Mouse (Mus musculus) midbrain, embryonic 11.5 days (tissue): ENCODE measurements around the gene Rbm26. TPM values are rescaled to one million over a fixed set of nuclear protein-coding genes. Genes with fewer than 3 reads are reported as not detected.
A peak's percentile ranks its signal among the peaks of the same experiment; 100 is the strongest.

Source experiments
- ATAC-seq: fragments of 200-750 bp; cut with Nextera tagmentation; 2 replicates; pipeline ENCODE4 v1.8.0; 2017; ENCODE audit warnings: moderate TSS enrichment, moderate library complexity; ENCODE audit not compliant: low FRiP score
- DNase-seq: peaks from one replicate; pipeline ENCODE4 v3.0.0; 2015; ENCODE audit warnings: low spot score; ENCODE audit errors: missing footprints
- H3K27ac ChIP-seq: fragments of 300-500 bp; sonication (generic); 2 replicates; pipeline ENCODE4 v1.5.1; 2014; ENCODE audit warnings: low read depth, low read length
- H3K27me3 ChIP-seq: fragments of 300-500 bp; sonication (generic); 2 replicates; pipeline ENCODE4 v1.6.1; 2014; ENCODE audit warnings: mild to moderate bottlenecking, low read length, moderate library complexity, mixed read lengths; ENCODE audit not compliant: control insufficient read depth, insufficient read depth
- H3K36me3 ChIP-seq: fragments of 300-500 bp; sonication (generic); 2 replicates; pipeline ENCODE4 v1.6.1; 2014; ENCODE audit warnings: mild to moderate bottlenecking, low read length, moderate library complexity, mixed read lengths; ENCODE audit not compliant: control insufficient read depth, insufficient read depth
- H3K4me1 ChIP-seq: fragments of 300-500 bp; sonication (generic); 2 replicates; pipeline ENCODE4 v1.6.1; 2014; ENCODE audit warnings: low read length; ENCODE audit not compliant: control insufficient read depth, insufficient read depth
- H3K4me2 ChIP-seq: fragments of 300-500 bp; sonication (generic); 2 replicates; pipeline ENCODE4 v1.6.1; 2014; ENCODE audit warnings: mild to moderate bottlenecking, moderate library complexity
- H3K4me3 ChIP-seq: fragments of 300-500 bp; sonication (generic); 2 replicates; pipeline ENCODE4 v1.5.1; 2014; ENCODE audit warnings: low read depth, low read length
- H3K9ac ChIP-seq: fragments of 300-500 bp; sonication (generic); 2 replicates; pipeline ENCODE4 v1.6.1; 2014; ENCODE audit warnings: low read length
- H3K9me3 ChIP-seq: fragments of 300-500 bp; sonication (generic); 2 replicates; pipeline ENCODE4 v1.6.1; 2016; ENCODE audit warnings: low read length; ENCODE audit not compliant: control insufficient read depth
- WGBS: fragments of 180-500 bp; shearing (Covaris S2); extraction: QIAGEN DNeasy Blood & Tissue Kit; methylation state at CpG from one replicate; pipeline ENCODE4 v1.1.7; 2014; 5-methylcytosine and 5-hydroxymethylcytosine counted together
- polyA plus RNA-seq: library from polyadenylated mRNA; unstranded; fragments of >200 nt; fragmentation: Nextera tagmentation; extraction: Ambion mirVana; gene quantifications from 2 replicates; pipeline ENCODE4 v1.2.1, GENCODE M21; 2014

Gene Rbm26
- polyA plus RNA-seq, 1 experiment from 2014 or later, result 38.5 TPM

GRCm38 (mm10) chr14:105074376-105074775 lies 102.8 kb downstream of the Rbm26 start:
- Histone ChIP-seq H3K27ac (no peak overlapping the region), H3K4me2 (no peak overlapping the region), H3K9ac (no peak overlapping the region), H3K27me3 (no peaks in the 10 kb centered on the region), H3K36me3 (no peaks in the 10 kb centered on the region), H3K4me1 (peaks cover 4% of the 10 kb centered on the region; the same call in 1 of the 2 replicates), H3K4me3 (no peak overlapping the region), H3K9me3 (no peaks in the 10 kb centered on the region)
- ATAC-seq, result no peak
- 94% methylated on average over 7 of the region's 7 CpGs for WGBS
- no peak for DNase-seq

GRCm38 (mm10) chr14:105071010-105071509 lies 106.1 kb downstream of the Rbm26 start:
- Histone ChIP-seq H3K4me3 (no peak overlapping the region), H3K4me2 (no peak overlapping the region), H3K27me3 (no peaks in the 10 kb centered on the region), H3K27ac (no peak overlapping the region), H3K9me3 (no peaks in the 10 kb centered on the region), H3K4me1 (peaks cover 4% of the 10 kb centered on the region; the same call in 1 of the 2 replicates), H3K36me3 (no peaks in the 10 kb centered on the region), H3K9ac (no peak overlapping the region)
- ATAC-seq (no peak), DNase-seq (peak; percentile 82)
- WGBS, result 53% methylated on average over 14 of the region's 14 CpGs

DNA sequence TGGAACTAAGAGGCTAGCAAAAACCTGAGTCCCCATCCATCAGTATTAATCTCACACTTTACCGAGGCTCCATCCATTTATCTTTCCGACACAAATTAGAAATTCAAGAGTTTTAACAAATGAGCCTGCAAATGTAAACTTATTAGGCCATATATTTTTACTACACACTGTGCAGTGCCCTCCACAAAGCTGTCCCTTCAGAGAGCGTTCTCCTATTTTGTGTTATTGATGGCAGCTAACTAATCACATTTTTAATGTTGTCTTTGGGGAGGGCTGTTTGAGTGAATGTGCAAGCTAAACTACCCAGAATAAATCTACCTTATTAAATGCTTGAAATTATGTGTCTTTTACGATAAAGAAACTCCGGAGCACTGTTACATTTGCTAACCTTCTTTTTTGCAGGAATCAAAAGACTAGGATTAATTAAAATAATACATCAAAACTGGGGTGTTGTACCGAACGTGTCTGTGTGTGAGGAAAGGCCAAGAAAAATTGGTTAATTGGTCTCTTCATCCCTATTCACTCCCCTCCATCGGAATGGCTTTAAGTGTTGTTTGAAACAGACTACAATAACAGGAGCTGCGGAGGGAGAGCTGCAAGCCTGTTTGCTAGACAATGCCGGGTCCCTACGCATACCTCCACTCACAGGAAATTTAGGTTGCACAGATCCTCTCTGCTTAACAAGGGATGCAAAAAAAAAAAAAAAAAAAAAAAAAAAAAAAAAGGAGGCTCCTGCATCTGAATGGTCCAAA lies 106.7 kb downstream of the Rbm26 start:
- H3K9me3 ChIP-seq, result no peaks in the 10 kb centered on the region
- DNase-seq, result no peak
- no peak overlapping the region for H3K9ac ChIP-seq
- H3K27ac ChIP-seq, result no peak overlapping the region
- peaks cover 4% of the 10 kb centered on the region; the same call in 1 of the 2 replicates for H3K4me1 ChIP-seq
- WGBS, result 79% methylated on average over 11 of the region's 11 CpGs
- H3K4me3 ChIP-seq, result no peak overlapping the region
- H3K36me3 ChIP-seq, result no peaks in the 10 kb centered on the region
- no peaks in the 10 kb centered on the region for H3K27me3 ChIP-seq
- no peak overlapping the region for H3K4me2 ChIP-seq
- ATAC-seq, result no peak

DNA sequence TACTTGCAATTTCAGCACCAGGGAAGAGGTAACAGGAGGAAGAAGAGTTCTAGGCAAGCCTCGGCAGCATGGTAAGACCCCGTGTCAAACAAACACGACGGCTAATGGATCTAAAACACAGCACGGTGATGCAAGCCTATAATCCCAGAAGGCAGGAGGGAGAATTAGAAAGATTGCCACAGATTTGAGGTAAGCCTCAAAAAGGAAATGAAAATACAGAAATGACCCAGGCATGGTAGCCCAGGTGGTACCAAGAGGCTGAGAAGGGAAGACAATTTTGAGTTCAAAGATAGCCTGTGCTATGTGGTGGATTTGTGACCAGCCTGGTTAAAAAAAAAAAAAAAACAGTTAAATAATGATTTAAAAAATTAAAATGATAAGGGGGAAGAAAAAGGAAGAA lies 109.1 kb downstream of the Rbm26 start:
- Histone ChIP-seq H3K9ac (no peak overlapping the region), H3K27me3 (no peaks in the 10 kb centered on the region), H3K36me3 (no peaks in the 10 kb centered on the region), H3K4me2 (no peak overlapping the region), H3K4me1 (peaks cover 4% of the 10 kb centered on the region; the same call in 1 of the 2 replicates), H3K4me3 (no peak overlapping the region), H3K9me3 (no peaks in the 10 kb centered on the region), H3K27ac (no peak overlapping the region)
- WGBS, result 87% methylated on average over 5 of the region's 5 CpGs
- ATAC-seq, result no peak
- no peak for DNase-seq

DNA sequence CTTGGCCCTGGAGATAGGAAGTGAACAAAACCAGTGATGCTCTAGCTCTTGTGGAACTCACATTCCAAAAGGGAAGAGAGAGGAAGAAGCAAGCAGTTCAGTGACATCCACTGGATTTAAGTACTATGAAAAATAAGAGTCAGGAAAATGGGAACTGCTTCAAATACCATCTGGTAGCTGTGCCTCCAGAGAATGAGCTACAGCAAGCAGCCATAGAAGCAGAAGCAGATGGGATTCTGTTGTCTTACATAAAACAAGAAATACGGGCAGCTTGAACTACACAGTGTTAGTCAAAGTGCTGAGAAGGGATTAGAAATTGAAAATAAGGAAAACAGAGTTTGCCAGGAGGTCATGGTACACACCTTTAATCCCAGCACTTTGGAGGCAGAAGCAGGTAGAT lies 112.9 kb downstream of the Rbm26 start:
- no peak overlapping the region for H3K9ac ChIP-seq
- H3K27ac ChIP-seq, result no peak overlapping the region
- H3K4me1 ChIP-seq, result no peaks in the 10 kb centered on the region
- ATAC-seq, result no peak
- no peak for DNase-seq
- H3K9me3 ChIP-seq, result no peaks in the 10 kb centered on the region
- no peaks in the 10 kb centered on the region for H3K27me3 ChIP-seq
- H3K4me3 ChIP-seq, result no peak overlapping the region
- H3K4me2 ChIP-seq, result no peak overlapping the region
- 83% methylated on average over 1 of the region's 1 CpGs for WGBS
- H3K36me3 ChIP-seq, result no peaks in the 10 kb centered on the region

DNA sequence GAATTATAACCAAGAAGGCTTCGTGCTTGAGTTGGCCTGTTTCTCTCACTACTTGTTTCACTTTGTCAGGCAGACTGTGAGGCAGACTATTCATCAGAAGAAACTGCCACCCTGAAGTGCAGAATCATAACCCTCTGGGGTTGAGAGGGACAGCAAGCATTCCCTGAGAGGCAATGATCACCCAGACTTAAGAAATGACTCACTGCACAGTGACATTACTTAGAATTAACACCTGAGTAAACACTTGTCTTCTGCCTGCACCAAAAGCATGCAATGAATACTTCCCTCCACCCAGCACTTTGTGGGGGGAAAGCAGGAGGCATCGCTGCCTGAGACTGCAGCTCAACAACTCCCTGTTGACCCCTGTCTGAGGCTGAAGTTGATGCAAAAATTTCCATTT lies 115.9 kb downstream of the Rbm26 start:
- Histone ChIP-seq H3K27ac (no peak overlapping the region), H3K27me3 (no peaks in the 10 kb centered on the region), H3K4me3 (no peak overlapping the region), H3K4me1 (no peaks in the 10 kb centered on the region), H3K9ac (no peak overlapping the region), H3K9me3 (no peaks in the 10 kb centered on the region), H3K36me3 (no peaks in the 10 kb centered on the region), H3K4me2 (no peak overlapping the region)
- ATAC-seq, result no peak
- no peak for DNase-seq
- WGBS, result 93% methylated on average over 2 of the region's 2 CpGs

DNA sequence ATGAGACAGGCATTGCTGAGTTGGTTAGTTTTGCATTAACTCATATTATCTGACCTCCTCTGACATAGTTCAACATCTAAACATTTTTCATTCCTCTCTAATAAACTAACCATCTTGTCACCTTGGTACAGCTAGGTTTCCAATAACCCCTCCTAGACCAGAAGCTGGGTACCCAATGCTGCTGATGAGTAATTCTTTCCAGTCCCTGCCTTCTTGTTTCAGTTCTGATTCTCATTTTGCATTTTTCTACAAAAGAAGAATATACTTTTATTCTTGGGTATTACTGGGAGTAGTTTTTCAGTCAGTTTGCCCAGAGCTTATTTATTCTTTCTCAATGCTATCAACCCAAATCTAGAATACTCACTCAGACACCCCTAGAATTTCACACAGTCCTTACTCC lies 119.2 kb downstream of the Rbm26 start:
- no peak overlapping the region for H3K9ac ChIP-seq
- DNase-seq (no peak), ATAC-seq (no peak)
- H3K27me3 ChIP-seq, result no peaks in the 10 kb centered on the region
- no peaks in the 10 kb centered on the region for H3K9me3 ChIP-seq
- H3K4me3 ChIP-seq, result no peak overlapping the region
- no peak overlapping the region for H3K4me2 ChIP-seq
- no peaks in the 10 kb centered on the region for H3K36me3 ChIP-seq
- H3K27ac ChIP-seq, result no peak overlapping the region
- no peaks in the 10 kb centered on the region for H3K4me1 ChIP-seq

Other genes with a start within 250 kb of the Rbm26 start
- 76.1 and 77.0 TPM in 2 replicates for gene Ndfip2, start 81.2 kb upstream of the Rbm26 start, polyA plus RNA-seq